Mouse (Mus musculus) lung, postnatal 25 days (tissue): ENCODE results near the gene Clcn5.
A peak's percentile ranks its signal among the peaks of the same experiment; 100 is the strongest.

Source experiments
- DNase-seq: peaks from one replicate; pipeline ENCODE4 v3.0.0; 2022; ENCODE audit warnings: low spot score

Clcn5 gene

DNA sequence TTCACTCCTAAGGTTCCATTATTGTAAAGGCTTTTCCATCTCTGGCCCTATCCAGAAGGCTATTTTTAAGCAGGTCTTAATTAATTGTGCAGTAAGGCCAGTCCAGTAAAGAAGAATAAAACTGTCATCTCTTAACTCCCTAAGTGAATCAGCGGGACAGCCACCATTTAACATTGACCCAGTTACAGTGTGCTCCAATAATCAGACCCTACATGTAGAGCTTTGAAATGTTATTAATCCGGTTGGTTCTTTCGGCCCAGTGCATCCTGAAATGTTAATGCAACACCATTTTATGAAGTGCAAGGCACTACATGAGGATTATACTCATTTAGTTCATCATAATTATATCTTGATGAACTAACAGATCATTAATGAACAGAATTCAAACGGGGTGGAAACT is 128.3 kb downstream of the Clcn5 start:
- no peak for DNase-seq

DNA sequence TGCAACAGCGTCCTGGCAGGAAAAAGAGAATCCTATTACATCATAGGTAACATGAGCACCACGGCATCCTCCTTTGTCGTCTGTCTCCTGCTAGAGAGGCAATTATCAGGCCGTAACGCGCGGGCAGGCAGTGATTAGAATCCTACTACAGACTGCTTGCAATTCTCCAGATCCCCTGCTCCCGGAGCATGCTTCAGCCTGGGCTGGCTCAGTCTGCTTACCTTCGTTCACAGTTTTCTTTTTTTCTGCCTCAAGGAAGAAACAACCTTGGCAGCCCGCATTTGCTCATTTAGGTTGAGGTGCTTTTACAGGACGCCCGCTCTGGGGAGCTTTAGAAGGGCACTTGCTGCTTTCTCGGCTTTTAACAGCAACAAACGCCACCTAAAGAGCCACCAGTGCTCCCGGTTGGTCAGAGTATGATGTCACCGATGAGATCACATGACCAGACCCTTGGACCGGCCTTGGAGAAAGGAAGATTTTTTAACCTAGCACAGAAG is 130.8 kb downstream of the Clcn5 start:
- peak; percentile 18 for DNase-seq

DNA sequence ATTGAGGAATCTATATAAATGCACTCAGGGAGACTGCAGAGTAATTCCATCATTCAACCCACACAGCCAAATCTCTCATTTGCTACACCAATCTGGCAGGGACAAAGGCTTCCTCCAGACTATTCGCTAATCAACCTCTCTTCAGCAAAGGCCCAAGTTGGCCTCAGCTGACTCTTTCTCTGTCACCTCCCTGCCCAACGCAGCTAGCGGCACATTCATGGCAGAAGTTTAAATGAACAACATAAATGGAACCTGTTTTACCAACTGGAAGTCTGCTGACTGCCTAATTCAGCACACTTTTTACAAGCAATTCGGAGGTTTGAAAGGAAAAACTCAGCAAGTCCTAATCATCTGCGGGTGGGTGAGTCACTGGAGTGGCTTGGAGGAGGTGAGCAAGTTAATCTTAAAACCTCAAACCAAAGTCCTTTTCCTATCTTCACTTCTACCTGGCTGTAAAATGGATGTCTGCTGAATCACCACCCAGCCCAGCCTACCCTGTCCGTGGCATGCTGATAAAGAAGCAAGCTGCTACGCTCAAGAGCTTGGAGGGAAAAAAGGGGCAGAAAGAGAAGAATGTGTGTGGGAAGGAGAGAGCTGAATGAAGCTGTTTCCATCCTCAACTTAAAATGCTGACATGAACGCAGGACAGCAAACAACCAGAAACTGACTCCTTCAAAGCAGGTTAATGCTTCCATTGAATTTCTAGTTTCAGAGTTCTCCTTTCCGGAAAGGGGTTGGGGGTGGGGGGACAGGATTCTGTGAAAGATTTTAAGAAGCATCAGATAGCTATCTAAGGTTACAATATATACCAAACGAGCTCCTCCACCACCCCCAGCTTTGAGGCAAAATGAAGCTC is 131.5 kb downstream of the Clcn5 start:
- no peak for DNase-seq

DNA sequence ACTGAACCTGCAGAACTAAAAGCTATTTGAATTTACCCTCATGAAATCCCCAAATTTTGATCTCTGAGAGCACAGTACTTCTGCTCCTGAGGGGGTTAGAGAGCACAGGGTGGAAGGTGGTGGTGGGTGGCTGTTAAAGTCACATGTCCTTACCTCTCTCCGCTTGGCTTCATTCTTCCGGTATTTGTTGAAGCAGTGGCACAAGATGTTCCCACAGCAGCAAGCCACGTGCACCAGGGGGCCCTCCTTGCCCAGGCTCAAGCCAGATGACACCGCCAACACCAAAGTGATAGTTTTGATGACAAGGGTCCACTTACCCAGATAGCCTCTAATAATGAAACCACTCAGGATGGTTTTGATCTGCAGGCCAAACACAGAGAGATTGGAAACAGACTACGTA is 149.0 kb downstream of the Clcn5 start:
- peak; percentile 5 for DNase-seq

DNA sequence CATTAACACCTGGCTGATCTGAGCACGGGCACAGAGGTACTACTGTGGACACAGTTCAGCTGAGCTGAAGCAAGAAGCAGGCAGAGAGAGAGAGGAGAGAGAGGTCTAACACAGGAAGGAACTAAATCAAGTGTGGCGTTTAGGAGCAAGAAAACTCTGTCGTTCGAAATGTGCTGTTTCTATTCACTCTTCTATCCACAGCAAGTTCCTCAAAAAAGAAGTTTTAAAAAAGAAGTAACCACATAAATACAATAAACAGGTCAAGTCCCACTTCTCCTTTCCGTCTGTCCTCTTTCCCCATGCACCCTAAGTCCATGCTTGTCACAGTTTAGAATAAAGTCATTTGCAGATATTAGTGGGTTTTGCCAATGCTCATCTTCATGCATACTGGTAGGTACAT is 150.4 kb downstream of the Clcn5 start:
- DNase-seq, result peak; percentile 13

DNA sequence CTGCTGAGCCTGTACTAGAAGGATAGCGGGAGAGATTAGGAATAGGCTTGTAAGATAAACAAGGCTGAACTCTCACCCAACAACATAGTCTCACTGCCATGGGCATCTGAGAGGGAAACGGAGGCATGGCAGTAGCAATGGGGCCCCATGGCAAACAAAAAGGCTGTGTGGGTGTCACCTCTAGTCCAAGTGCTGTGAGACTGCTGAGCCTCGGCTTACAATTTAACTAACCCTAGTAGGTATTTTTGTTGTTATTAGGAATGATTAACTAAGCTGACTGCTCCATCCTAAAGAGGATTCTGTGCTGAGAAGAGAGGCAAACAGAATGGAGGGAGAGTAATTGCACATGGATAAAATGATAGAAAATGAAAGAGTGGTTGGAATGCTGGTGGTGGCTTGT is 161.2 kb downstream of the Clcn5 start:
- no peak for DNase-seq

DNA sequence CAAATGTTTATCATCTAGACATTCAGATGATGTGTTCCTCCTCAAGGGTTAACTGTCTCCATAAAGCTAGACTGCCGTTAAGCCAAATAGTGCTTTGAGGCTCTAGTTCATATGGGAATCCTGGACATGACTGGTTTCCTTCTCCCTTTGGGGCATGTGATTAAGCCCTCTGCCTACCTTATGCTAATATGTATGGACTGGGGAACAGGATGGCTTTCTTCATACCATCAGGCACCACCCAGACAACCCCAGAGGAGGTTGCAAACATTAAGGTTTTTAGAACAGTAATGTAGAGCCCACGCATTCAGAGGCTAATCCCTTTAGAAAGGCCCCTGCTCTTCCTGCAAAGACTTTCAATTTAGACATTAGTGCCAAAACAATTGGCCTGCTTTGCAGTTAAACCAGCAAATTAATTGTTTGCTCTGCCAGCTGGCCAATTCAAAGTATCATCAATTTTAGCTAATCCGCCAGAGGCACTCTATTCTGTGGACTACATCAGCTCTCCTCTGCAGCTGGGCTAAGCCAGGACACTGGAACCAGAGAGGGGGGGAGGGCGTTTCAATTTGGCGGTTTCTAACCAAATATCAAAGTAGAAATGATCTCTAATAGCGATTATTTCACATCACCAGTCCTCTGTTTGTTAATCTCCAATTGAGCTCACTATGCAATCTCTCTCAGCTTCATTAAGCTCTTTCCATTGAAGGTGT is 163.0 kb downstream of the Clcn5 start:
- no peak for DNase-seq

DNA sequence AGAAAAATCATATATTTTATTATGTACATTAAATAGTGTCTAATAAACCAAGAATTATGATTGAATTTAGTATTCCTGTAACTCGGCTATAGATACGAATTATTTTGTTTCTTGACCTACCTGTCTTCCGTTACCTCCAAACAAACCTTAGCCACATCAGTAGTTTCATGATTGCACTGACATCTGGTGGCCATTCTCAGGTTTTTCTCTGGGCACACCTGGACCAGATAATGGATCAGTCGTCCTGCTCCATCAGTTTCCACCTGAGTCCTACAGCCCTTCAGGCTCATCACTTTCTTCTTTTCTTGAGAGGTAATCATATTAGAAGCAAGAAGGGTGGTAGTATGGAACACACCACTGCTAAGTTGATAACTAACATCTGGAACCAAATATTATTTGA is 169.0 kb downstream of the Clcn5 start:
- no peak for DNase-seq

DNA sequence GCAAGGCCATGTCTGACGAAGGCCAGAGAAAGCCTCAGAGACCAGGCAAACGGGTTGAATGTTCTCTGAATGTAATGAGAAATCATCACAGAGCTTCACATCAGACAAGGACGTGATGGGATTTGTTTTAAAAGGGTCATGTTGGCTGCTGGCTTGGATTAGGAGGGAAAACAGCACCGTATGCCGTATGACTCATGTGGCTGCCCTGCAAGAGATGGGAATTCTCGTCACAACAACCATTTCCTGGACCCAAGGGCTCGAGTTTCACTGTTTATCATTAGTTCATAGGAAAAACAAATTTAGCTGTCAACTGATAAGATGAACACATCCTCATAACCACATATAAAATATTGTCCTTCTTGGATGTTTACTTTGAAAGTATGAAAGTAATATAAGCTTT is 173.0 kb downstream of the Clcn5 start:
- DNase-seq, result no peak

DNA sequence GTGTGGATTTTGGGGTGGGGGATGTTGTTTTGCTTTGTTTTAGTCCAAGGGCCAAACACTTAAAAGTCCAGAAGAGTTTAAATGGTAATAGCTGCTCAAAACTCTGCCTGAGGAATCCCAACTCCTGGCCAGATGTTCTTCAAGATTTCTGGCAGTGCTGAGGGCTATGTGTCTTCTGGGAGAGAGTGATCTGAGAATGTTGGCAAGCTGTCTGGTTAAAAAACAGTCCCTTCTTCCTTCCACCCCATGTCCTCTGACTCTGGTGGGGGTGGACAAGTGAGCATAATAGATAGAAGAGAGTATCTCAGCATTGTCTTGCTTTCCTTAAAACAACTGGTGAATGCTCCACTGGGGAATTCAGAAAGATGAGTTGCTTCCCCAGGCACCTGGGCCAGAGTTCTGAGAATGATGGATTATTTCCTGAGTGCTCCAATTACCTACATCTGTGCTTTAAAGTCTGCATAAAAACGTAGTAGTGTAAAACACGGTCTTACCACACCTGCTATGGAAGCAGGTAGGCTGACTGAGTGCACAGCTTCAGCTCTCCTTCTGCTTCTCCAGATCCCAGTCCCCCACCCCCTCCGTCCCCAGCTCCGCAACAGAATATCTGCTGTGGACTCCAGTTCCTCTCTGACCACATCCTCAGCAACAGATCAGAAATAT is 197.4 kb downstream of the Clcn5 start:
- no peak for DNase-seq

DNA sequence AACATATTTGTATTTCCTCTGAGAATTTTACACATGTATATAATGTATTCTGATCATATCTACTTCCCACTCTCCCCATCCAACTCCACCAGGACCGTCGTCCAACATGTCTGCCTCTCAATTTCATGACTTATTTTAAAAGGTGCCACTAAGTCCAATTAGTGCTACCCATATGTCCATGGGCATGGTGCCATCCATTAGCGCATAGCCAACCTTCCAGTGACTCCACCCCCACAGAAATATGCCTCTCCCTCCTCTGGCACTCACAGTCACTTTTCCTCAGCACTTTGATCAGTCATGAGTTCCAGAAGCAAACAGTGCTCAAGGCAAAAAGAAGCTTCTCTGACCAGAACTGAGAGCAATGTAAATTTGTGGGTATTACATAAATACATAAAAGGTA is 204.3 kb downstream of the Clcn5 start:
- DNase-seq, result no peak
